Mouse (Mus musculus) right cerebral cortex, postnatal 36 days (tissue): ENCODE measurements around the gene Six3.

Experiments used
- DNase-seq, 2 experiments: peaks; one replicate each; pipeline ENCODE4 v3.0.0; 2022; ENCODE audit warnings: low spot score in 2 of 2, mixed read lengths in 1 of 2

Gene Six3

GRCm38 (mm10) chr17:85624981-85625940 is 11.9 kb downstream of the Six3 start:
- no peak for DNase-seq

DNA sequence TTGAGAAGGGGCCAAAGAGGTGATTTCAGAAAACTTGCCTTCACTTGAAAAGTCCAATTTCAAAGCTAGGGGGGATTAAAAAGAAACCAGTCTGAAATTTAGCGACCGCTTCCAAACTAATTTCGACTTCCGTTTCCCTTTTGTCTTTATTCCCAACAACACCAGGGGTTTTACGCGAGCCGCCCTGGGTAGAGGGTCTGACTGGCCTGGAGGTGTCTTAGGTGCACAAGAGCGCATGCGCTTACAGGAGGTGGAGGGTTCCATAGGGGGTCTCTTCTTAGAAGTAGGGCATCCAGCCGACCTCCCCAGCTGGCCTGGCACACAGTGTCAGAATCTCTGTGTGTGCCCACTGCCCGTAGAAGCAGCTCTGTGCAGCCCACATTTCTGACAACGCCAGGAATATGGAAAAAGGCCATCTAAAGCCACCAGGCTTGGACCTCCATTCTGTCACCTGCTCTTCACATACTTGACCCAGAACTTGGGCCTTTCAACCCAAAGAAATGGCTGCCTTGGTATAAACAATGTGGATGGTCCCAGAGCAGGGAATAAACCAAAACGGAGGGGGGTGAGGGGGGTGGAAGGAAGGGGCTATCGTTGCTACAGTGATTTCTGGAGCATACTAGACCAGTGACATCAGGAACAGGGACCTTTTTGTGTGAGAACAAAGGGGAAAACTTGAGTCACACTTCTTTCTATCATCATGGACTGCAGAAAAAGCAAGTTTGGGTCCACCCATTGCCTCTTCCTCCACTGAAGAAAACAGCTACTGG is 12.9 kb downstream of the Six3 start:
- DNase-seq, result no peak

- DNase-seq, result no peak
Observed at GRCm38 (mm10) chr17:85627751-85628150, 14.3 kb downstream of the Six3 start.

GRCm38 (mm10) chr17:85628811-85629210 is 15.4 kb downstream of the Six3 start:
- DNase-seq, result no peak

- no peak for DNase-seq
Observed at GRCm38 (mm10) chr17:85629396-85629795, 16.0 kb downstream of the Six3 start.

GRCm38 (mm10) chr17:85630296-85631050 is 17.1 kb downstream of the Six3 start:
- DNase-seq, result no peak

GRCm38 (mm10) chr17:85631106-85631505 is 17.7 kb downstream of the Six3 start:
- no peak for DNase-seq

DNA sequence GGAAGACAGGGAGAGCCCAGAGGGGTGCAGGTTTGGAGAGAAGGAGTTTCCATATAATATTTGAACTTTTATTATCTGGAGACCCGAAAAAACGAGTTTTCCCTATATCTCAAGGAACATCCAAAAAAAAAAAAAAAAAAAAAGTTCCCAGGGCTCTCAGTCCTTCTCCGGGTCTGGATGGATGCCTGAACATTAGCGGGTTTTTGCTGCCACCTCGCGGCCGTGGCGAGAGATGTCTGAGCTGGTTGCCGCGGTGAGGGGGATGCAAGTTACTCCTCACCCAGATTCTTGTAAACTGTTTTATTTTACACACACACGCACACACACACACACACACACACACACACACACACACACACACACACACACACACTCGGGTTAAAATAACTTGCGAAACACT is 20.2 kb downstream of the Six3 start:
- peak; percentile 49 to 52 for DNase-seq

- no peak for DNase-seq
Observed at GRCm38 (mm10) chr17:85637876-85638275, 24.5 kb downstream of the Six3 start.

- DNase-seq, result no peak
Observed at GRCm38 (mm10) chr17:85645312-85645711, 31.9 kb downstream of the Six3 start.

GRCm38 (mm10) chr17:85645718-85646665 is 32.6 kb downstream of the Six3 start:
- DNase-seq, result no peak

DNA sequence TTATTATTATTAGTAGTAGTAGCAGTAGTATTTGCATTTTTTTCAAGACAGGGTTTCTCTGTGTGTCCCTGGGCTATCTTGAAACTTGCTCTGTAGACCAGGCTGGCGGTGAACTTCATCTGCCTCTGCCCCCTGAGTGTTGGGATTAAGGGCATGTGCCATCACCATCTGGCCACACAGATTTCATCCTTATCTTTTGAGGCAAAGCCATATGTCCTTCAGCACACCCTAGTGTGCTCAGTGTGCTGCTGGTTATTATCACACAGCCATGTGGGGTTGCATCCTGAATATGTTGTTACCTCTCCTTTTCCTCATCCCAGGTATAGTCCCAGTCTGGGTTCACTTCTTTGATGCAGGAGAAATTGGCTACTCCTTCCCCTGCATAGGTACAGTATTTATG is 46.6 kb downstream of the Six3 start:
- DNase-seq, result no peak

GRCm38 (mm10) chr17:85661521-85661920 is 48.1 kb downstream of the Six3 start:
- no peak for DNase-seq

GRCm38 (mm10) chr17:85664202-85664601 is 50.8 kb downstream of the Six3 start:
- no peak for DNase-seq

DNA sequence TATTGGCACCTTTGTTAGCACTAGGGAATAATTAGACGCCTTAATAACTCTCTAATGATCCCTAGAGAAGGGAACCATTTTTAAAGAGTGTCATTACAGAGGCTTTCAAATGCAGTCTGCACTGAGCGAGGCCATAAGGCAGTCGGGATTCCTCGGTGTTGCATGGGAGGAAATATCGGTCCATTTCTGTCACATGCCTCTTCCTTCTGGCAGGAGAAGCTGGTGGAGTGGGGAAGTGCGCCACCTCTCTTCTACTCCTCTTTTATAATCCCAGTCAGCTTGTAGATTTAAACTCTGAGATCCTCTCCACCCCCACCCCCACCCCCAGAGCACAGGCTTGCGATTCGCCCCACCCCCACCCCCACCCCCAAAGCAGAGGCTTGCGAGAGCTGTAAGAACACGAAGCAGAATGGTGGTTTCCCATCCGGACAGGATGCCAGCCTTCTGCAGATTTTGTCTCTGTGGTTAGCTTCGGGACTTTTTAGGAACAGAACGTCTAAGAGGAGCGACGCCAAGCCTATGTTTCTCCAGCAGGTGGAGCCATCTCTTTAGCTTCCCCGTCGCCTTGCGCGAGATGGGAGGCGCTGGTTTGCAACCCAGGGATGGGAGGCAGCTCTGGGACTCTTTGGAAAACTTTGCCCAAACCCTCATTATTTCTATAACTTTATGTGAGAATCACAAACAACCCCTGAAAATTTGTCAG is 51.4 kb downstream of the Six3 start:
- peak; percentile 34 to 56 for DNase-seq
